In genomic region chr3:105392611-105393514, GRCm38 (mm10) we compare ENCODE assay signal across 9 mouse cellular contexts. TPM values are rescaled to one million over a fixed set of nuclear protein-coding genes. Genes with fewer than 3 reads are reported as not detected.
A peak's percentile ranks its signal among the peaks of the same experiment; 100 is the strongest.
DNase-seq lines count a peak whose midpoint lies in the region; ATAC-seq and TF ChIP-seq lines count a peak whose summit lies in the region.
"Had no signal": no experiment of that assay in that cellular context is flagged by ENCODE, and none has a peak within 500 bp of the region (broad histone marks: within the 10 kb centered on the region; RNA-seq: fewer than 3 reads in every experiment).

No protein-coding gene starts in this region.

- H3K9me3 ChIP-seq in kidney, postnatal 0 days (replicated peaks; ENCODE audit: low read length) = no peaks in the 10 kb centered on the region
- H3K9me3 ChIP-seq in midbrain, embryonic 15.5 days = no peaks in the 10 kb centered on the region

- ATAC-seq in kidney, postnatal 0 days (replicated peaks; ENCODE audit: low FRiP score, low read depth) = no peak; the same call in 1 of the 2 replicates
- no peak; the same call in 1 of the 2 replicates for ATAC-seq in midbrain, embryonic 15.5 days (replicated peaks)

- no peaks in the 10 kb centered on the region for H3K36me3 ChIP-seq in kidney, postnatal 0 days (ENCODE audit: insufficient read depth, low read length)
- no peaks in the 10 kb centered on the region for H3K36me3 ChIP-seq in midbrain, embryonic 15.5 days (replicated peaks)

- no peak overlapping the region for H3K9ac ChIP-seq in kidney, postnatal 0 days (ENCODE audit: low read depth, low read length)
- H3K9ac ChIP-seq in midbrain, embryonic 15.5 days = no peak overlapping the region

- no peak for TF ChIP-seq CTCF in gastrocnemius, adult 2 months (IDR thresholded peaks at IDR 0.05)
- no peak for TF ChIP-seq CTCF in kidney, postnatal 0 days (IDR thresholded peaks at IDR 0.05; ENCODE audit: low read depth)

- H3K27ac ChIP-seq in gastrocnemius, adult 2 months = no peak overlapping the region
- H3K27ac ChIP-seq in kidney, postnatal 0 days = peak overlapping the region; percentile 31
- 0 out of 2 replicates have a peak overlapping the region, but pooled peaks have one; percentile 9 for H3K27ac ChIP-seq in midbrain, embryonic 15.5 days
- H3K27ac ChIP-seq: heart, adult 2 months had no signal

- intact Hi-C loops in left cerebral cortex, postnatal 4 days (cut with DNase I) = no loop called here
- intact Hi-C loops in left cerebral cortex, postnatal 36 days (cut with DNase I) = no loop called here
- intact Hi-C loops in gastrocnemius, adult 2 months (cut with DNase I) = no loop called here

- no peaks in the 10 kb centered on the region for H3K27me3 ChIP-seq in kidney, postnatal 0 days (ENCODE audit: insufficient read depth, low read length)
- H3K27me3 ChIP-seq in midbrain, embryonic 15.5 days (replicated peaks) = no peaks in the 10 kb centered on the region

- peaks cover 3% of the 10 kb centered on the region; the same call in 1 of the 2 replicates for H3K4me1 ChIP-seq in kidney, postnatal 0 days (replicated peaks; ENCODE audit: insufficient read depth, low read length)
- no peaks in the 10 kb centered on the region for H3K4me1 ChIP-seq in midbrain, embryonic 15.5 days

- H3K4me2 ChIP-seq in kidney, postnatal 0 days (ENCODE audit: low read length) = no peak overlapping the region
- no peak overlapping the region for H3K4me2 ChIP-seq in midbrain, embryonic 15.5 days

- H3K4me3 ChIP-seq in gastrocnemius, adult 2 months = no peak overlapping the region
- no peak overlapping the region for H3K4me3 ChIP-seq in kidney, postnatal 0 days (replicated peaks; ENCODE audit: low read depth, low read length)
- H3K4me3 ChIP-seq in midbrain, embryonic 15.5 days = no peak overlapping the region
- H3K4me3 ChIP-seq: heart, adult 2 months had no signal

- 54% methylated on average over 8 of the region's 8 CpGs for WGBS in kidney, postnatal 0 days
- 31% methylated on average over 8 of the region's 8 CpGs for WGBS in midbrain, embryonic 15.5 days

- DNase-seq in left cerebral cortex, postnatal 4 days = peak; percentile 80
- DNase-seq in left cerebral cortex, postnatal 36 days (ENCODE audit: low spot score in 2 of 2) = no peak
- peak; percentile 89 for DNase-seq in adrenal gland, adult 8-10 months
- DNase-seq in gastrocnemius, adult 2 months = peak; percentile 31
- peak; percentile 38 for DNase-seq in kidney, postnatal 0 days (ENCODE audit: low spot score)
- DNase-seq in natural killer cell, adult 2 months (ENCODE audit: low spot score in 2 of 2) = no peak
- DNase-seq in MN1 (ENCODE audit: low spot score) = no peak

RNA-seq across cellular contexts. Expression of gene Kcnd3, which starts 59.3 kb away (rescaled TPM):
- 10 to 100 TPM; 35.8 to 41.2 TPM for total RNA-seq in left cerebral cortex, postnatal 4 days (2021)
- 10 to 100 TPM; 40.5 to 63.4 TPM for total RNA-seq in left cerebral cortex, postnatal 36 days (2021)
- total RNA-seq in adrenal gland, adult 8-10 months (2022) = 10 to 100 TPM in 2 of 4 experiments, 1 to 10 TPM in 2; 5.2 to 15.0 (median 10.0) TPM
- under 1 TPM; 0.05 to 0.08 TPM for total RNA-seq in gastrocnemius, adult 2 months (2021)
- polyA plus RNA-seq in kidney, postnatal 0 days (2015; fragmentation: Nextera tagmentation; extraction: Ambion mirVana) = 2.9 TPM in 2 replicates
- polyA plus RNA-seq in midbrain, embryonic 15.5 days (2015; fragmentation: Nextera tagmentation; extraction: Ambion mirVana) = 12.5 and 12.8 TPM in 2 replicates

Comparison
In these comparisons a context has a peak if more than half of its experiments do, and no peak if none do; other contexts are left out.
1. DNase-seq: peak in left cerebral cortex, postnatal 4 days (single experiment), adrenal gland, adult 8-10 months (single experiment), gastrocnemius, adult 2 months (single experiment) and kidney, postnatal 0 days (single experiment); none in left cerebral cortex, postnatal 36 days (0 of 2), natural killer cell, adult 2 months (0 of 2) and MN1 (single experiment).
2. RNA of gene Kcnd3, which starts 59.3 kb away (total RNA-seq): 40.5 to 63.4 TPM in left cerebral cortex, postnatal 36 days, 35.8 to 41.2 TPM in left cerebral cortex, postnatal 4 days and 5.2 to 15.0 TPM in adrenal gland, adult 8-10 months; 0.05 to 0.08 TPM in gastrocnemius, adult 2 months; every median in the first group is over 4 times any median in the second.